Mouse (Mus musculus) urinary bladder, postnatal 4 days (tissue): Measurements from ENCODE around the gene Csrp1.

Experiments
- DNase-seq, 2 experiments: peaks; one replicate each; pipeline ENCODE4 v3.0.0; 2021 to 2022; ENCODE audit warnings: low spot score in 2 of 2

The Csrp1 gene

GRCm38 (mm10) chr1:135771573-135771970, 51.7 kb downstream of the Csrp1 start:
- no peak for DNase-seq

DNA sequence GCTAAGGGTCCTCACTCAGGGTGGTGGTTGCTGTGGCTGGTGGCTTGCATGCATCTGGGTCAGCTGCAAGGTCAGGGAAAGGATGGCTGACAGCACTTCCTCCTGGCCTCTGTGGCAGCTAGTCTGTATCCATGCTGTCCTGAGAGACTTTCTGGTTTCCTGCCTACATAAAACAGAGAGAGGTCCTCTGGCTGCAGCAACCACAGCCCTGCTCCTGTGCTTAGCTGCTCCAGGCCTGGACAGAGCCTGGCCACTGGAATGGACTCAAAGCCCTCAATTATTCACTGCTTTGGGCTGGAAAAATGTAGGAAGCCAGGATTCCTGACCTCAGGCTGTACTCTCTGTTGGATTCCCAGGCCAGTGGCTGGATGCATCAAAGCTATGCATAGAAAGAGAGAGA, 56.7 kb downstream of the Csrp1 start:
- DNase-seq: no peak

- no peak for DNase-seq
Observed at GRCm38 (mm10) chr1:135777046-135777445, 57.2 kb downstream of the Csrp1 start.

GRCm38 (mm10) chr1:135778780-135779535, 59.1 kb downstream of the Csrp1 start, which contains the start of gene Tnni1:
Tnni1 (plus strand) TSS chr1:135779434.
- DNase-seq: peak; percentile 69 to 75

DNA sequence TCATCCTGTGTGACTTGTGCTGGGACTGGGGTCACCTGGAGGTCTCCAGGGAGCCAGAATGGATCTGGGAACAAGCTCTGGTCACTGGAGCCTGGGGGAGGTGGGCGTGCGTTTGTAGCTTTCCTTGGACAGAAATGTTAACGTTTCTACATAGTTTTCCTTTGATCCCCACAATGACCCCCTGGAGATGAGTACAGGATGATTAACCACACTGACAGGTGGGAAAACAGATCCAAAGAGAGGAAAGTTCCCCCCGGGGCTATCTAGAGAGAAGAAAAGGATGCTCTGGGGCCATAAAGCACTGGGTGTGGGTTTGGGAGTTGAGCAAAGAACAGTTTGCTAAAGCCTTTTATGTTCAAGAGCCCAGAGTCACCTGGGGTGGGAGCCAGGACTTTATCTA, 60.8 kb downstream of the Csrp1 start:
- no peak for DNase-seq

DNA sequence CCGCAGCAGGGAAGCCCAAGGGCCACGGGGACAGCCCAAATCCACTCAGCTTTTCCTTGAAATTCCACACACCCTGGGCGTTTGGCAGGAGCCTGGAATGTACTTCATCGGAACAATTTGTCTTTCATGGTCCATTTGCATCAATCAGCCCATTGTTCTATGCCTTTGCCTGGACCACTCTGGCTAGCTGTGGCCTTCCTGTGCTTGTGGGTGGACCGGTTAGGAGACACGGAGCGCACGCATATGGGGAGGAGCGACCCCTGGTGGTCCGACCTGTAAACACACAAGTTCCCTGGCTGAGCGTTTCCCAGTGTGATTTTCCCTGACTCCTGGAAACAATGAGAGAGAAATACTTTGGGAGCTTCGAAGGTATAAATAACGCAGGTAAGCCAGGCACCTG, 61.4 kb downstream of the Csrp1 start:
- DNase-seq: peak; percentile 66 to 82

- DNase-seq: no peak
Observed at GRCm38 (mm10) chr1:135782816-135783215, 63.0 kb downstream of the Csrp1 start.

DNA sequence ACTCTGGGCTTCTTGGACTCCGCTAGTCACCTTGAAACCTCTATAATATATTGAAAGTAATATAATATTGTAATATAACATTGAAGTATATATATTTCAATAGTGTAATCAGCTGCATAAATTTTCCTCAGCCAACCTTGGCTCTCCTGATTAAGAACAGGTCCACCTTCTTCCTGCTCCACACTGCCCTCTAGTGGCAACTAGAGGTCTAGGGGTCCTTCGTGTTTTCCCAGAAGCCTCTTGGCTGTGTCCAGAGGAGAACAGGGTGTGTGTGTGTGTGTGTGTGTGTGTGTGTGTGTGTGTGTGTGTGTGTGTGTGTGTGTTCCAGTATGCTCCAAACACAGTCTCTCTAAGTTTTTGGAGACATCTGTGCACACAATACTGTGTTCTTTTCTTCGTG, 67.9 kb downstream of the Csrp1 start:
- peak; percentile 74 to 82 for DNase-seq

DNA sequence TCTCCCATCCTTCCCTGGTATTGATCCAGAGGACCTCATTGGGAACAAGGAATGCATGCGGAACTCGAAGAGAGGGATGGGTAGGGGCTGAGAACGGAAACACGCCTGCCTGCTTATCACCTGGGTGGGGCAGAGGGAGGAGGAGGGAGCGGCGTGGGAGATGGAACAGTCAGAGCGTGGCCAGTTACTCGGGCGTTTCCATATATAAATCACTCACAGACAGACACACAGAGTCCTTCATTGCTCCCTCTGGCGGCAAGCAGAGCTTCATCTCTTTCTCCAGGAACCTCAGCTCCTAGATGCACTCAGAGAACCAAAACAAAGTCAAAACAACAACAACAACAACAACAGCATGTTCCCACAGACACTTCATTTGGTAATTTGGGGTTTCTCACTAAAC, 68.8 kb downstream of the Csrp1 start:
- peak in 1 of 2 experiments; percentile 44 for DNase-seq

- DNase-seq: peak; percentile 62 to 86
Observed at GRCm38 (mm10) chr1:135789815-135790214, 70.0 kb downstream of the Csrp1 start.

GRCm38 (mm10) chr1:135792143-135792939, 72.5 kb downstream of the Csrp1 start:
- no peak for DNase-seq

DNA sequence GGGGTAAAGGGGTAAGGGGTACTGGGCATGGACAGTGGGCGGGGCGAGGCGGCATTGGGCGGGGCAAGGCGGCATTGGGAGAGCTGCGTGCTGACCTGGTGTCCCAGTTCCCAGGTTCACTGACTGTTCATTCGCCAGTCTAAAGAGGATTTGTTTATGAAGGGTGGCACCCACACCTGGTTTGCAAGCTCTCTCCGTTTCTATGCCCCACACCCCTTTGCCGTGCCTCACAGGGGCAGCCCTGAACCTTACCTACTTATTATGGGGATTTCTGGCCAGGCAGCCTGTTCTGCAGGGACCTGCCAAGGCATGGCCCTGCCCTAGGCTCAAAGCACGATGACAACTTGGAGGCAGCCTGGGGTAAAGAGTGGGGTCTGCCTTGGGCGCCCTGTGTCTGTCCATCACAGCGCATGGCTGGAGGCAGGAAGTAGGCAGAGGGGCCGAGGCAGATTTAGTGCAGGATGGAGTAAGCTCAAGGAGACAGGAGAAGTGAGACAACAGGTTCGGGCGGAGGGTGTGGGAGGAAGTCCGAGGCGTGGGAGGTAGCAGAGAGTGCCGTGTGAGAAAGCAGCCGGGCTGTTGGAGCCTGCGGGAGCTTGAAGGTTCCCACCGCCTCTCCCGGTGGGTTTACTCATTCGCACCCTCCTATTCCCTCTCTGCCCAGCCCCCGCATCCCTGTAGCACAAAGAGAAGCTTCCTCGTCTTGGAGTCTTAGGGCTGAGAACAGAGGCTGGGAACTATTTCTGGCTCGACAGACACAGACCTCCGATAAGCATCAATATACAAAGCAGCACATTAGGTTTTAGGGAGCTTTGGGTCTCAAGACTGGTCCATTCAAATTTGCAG, 73.7 kb downstream of the Csrp1 start:
- peak; percentile 51 to 70 for DNase-seq

GRCm38 (mm10) chr1:135794216-135795134, 74.6 kb downstream of the Csrp1 start:
- DNase-seq: no peak

DNA sequence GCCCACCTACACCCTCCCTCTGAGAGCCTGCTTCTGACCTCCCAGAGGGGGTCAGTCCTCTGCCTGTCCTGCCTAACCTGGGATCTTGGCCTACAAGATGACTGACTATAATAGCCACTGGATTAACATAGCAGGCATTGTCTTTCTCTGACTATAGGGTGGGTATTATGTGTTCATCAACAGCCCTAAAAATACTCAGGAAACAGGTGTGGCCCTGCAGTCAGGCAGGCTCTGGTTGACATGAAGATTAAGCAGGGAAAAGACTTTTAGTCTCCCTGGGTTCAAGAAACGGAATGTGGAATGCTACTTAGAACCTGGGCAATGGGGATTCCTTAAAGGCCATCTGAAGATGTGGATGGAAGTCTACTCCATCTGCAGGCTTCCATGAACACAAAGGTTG, 78.6 kb downstream of the Csrp1 start:
- DNase-seq: no peak

- no peak for DNase-seq
Observed at GRCm38 (mm10) chr1:135799109-135799627, 79.3 kb downstream of the Csrp1 start.

- peak in 1 of 2 experiments; percentile 35 for DNase-seq
Observed at GRCm38 (mm10) chr1:135800192-135800950, 80.5 kb downstream of the Csrp1 start.
